Mouse (Mus musculus) lung, embryonic 16.5 days (tissue): ENCODE data around the gene Gm5728. TPM values are rescaled to one million over a fixed set of nuclear protein-coding genes. Genes with fewer than 3 reads are reported as not detected.
"Not testable (repeated sequence)": the region's sequence is repeated elsewhere in the genome, so short reads cannot be mapped to it uniquely, and the experiment has no call there.

ENCODE experiments used
- ATAC-seq: fragments of 200-750 bp; cut with Nextera tagmentation; 2 replicates; pipeline ENCODE4 v1.8.0; 2017; ENCODE audit warnings: low read depth, mild to moderate bottlenecking, moderate library complexity
- H3K27ac ChIP-seq: fragments of 300-500 bp; sonication (generic); 2 replicates; pipeline ENCODE4 v1.5.1; 2014; ENCODE audit warnings: mild to moderate bottlenecking, control low read depth, low read length
- H3K27me3 ChIP-seq: fragments of 300-500 bp; sonication (generic); 2 replicates; pipeline ENCODE4 v1.6.1; 2014; ENCODE audit warnings: low read depth, low read length, mixed read lengths; ENCODE audit not compliant: control insufficient read depth, insufficient read depth
- H3K36me3 ChIP-seq: fragments of 300-500 bp; sonication (generic); 2 replicates; pipeline ENCODE4 v1.6.1; 2014; ENCODE audit warnings: low read length; ENCODE audit not compliant: control insufficient read depth, insufficient read depth
- H3K4me1 ChIP-seq: fragments of 300-500 bp; sonication (generic); replicated peaks from 2 replicates; pipeline ENCODE4 v1.6.1; 2014; ENCODE audit warnings: low read length, mixed read lengths; ENCODE audit not compliant: control insufficient read depth, insufficient read depth
- H3K4me2 ChIP-seq: fragments of 300-500 bp; sonication (generic); 2 replicates; pipeline ENCODE4 v1.6.1; 2014; ENCODE audit warnings: low read depth, low read length, control low read depth
- H3K4me3 ChIP-seq: fragments of 300-500 bp; sonication (generic); 2 replicates; pipeline ENCODE4 v1.5.1; 2014; ENCODE audit warnings: mild to moderate bottlenecking, low read length, control low read depth
- H3K9ac ChIP-seq: fragments of 300-500 bp; sonication (generic); 2 replicates; pipeline ENCODE4 v1.6.1; 2014; ENCODE audit warnings: low read length, control low read depth
- H3K9me3 ChIP-seq: fragments of 300-500 bp; sonication (generic); 2 replicates; pipeline ENCODE4 v1.6.1; 2016; ENCODE audit warnings: low read length; ENCODE audit not compliant: control insufficient read depth
- WGBS: fragments of 180-500 bp; shearing (Covaris S2); extraction: QIAGEN DNeasy Blood & Tissue Kit; methylation state at CpG from one replicate; pipeline ENCODE4 v1.1.7; 2014; 5-methylcytosine and 5-hydroxymethylcytosine counted together
- polyA plus RNA-seq: library from polyadenylated mRNA; unstranded; fragments of >200 nt; fragmentation: Nextera tagmentation; extraction: Ambion mirVana; gene quantifications from 2 replicates; pipeline ENCODE4 v1.2.1, GENCODE M21; 2015

Gene Gm5728
- not detected in 2 replicates for polyA plus RNA-seq

DNA sequence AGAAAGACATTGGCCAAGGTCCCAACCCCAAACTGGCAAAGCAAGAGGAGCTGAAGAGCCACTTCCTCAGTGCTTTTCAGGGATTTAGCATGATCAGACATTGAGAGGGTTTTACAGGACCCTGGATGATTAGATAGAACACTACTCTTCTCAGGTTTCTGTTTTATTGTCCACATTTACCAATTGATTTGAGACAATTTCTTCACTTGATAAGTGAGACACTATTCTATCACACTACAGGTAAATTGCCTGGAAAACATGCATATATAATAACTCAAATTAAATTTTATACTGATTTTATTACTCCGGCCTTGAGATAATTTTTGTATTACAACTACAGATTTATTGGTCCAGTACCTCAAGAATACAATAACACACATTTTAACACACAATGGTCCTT lies at the start of gene Gm5728:
TSS of gene Gm5728 (minus strand) at position 101 of the 400 bp plus-strand sequence.
- not testable (repeated sequence) for H3K4me3 ChIP-seq, ATAC-seq, H3K4me1 ChIP-seq, H3K36me3 ChIP-seq, H3K9ac ChIP-seq, H3K27me3 ChIP-seq, H3K9me3 ChIP-seq, H3K4me2 ChIP-seq, H3K27ac ChIP-seq
- WGBS = no CpG with 5 or more reads among the region's 1 CpGs

DNA sequence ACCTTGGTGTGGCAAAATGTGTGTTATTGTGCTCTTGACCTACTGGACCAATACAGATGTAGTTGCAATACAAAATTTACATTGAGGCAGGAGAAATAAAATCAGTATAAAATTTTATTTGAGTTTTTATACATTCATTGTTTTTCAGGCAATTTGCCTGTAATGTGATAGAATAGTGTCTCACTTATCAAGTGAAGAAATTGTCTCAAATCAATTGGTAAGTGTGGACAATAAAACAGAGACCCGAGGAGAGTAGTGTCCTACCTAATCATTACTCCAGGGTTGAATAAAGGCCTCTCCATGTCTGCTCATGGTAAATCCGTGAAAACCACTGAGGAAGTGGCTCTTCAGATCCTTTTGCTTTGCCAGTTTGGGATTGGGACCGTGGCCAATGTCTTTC lies 42.4 kb upstream of the Gm5728 start, which contains the start of gene Vmn1r100:
TSS of gene Vmn1r100 (plus strand) at position 301 of the 400 bp plus-strand sequence.
- not testable (repeated sequence) for H3K4me1 ChIP-seq, H3K9ac ChIP-seq, H3K36me3 ChIP-seq, ATAC-seq, H3K4me2 ChIP-seq, H3K27ac ChIP-seq, H3K9me3 ChIP-seq, H3K27me3 ChIP-seq, H3K4me3 ChIP-seq
- no CpG with 5 or more reads among the region's 3 CpGs for WGBS

DNA sequence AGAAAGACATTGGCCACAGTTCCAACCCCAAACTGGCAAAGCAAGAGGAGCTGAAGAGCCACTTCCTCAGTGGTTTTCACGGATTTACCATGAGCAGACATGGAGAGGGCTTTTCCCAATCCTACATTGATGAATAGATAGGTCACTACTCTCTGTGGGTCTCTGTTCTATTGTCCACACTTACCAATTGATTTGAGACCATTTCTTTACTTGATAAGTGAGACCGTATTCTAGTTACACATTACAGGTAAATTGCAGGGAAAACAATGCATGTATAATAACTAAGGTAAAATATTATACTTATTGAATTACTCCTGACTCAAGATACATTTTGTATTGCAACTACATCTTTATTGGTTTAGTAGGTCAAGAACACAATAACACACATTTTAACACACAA lies 41.2 kb downstream of the Gm5728 start, which contains the start of gene Gm4133:
TSS of gene Gm4133 (minus strand) at position 101 of the 400 bp plus-strand sequence.
- not testable (repeated sequence) for H3K4me3 ChIP-seq, H3K27me3 ChIP-seq, H3K9ac ChIP-seq, H3K4me2 ChIP-seq, ATAC-seq, H3K4me1 ChIP-seq, H3K36me3 ChIP-seq, H3K9me3 ChIP-seq, H3K27ac ChIP-seq
- whole genome bisulfite sequencing = no CpG with 5 or more reads among the region's 2 CpGs

Other genes with a start within 250 kb of the Gm5728 start
- not detected in 2 replicates for gene Vmn1r93, start 236.3 kb downstream of the Gm5728 start, polyA plus RNA-seq
- gene Vmn1r94, start 207.0 kb downstream of the Gm5728 start, polyA plus RNA-seq = not detected in 2 replicates
- gene Vmn1r95, start 181.7 kb downstream of the Gm5728 start, polyA plus RNA-seq = not detected in 2 replicates
- not detected in 2 replicates for gene Gm6164, start 169.8 kb downstream of the Gm5728 start, polyA plus RNA-seq
- gene Gm4498, start 141.6 kb downstream of the Gm5728 start, polyA plus RNA-seq = not detected in 2 replicates
- not detected in 2 replicates for gene Gm5890, start 112.6 kb downstream of the Gm5728 start, polyA plus RNA-seq
- not detected in 2 replicates for gene Gm4133, start 41.3 kb downstream of the Gm5728 start, polyA plus RNA-seq
- gene Vmn1r100, start 42.5 kb upstream of the Gm5728 start, polyA plus RNA-seq = not detected in 2 replicates
- not detected in 2 replicates for gene Vmn1r101, start 67.2 kb upstream of the Gm5728 start, polyA plus RNA-seq
- gene Gm10670, start 99.5 kb upstream of the Gm5728 start, polyA plus RNA-seq = not detected in 2 replicates
- not detected in 2 replicates for gene Vmn1r103, start 135.1 kb upstream of the Gm5728 start, polyA plus RNA-seq
- not detected in 2 replicates for gene Vmn1r104, start 158.4 kb upstream of the Gm5728 start, polyA plus RNA-seq
- gene Gm5726, start 170.3 kb upstream of the Gm5728 start, polyA plus RNA-seq = not detected in 2 replicates
- not detected in 2 replicates for gene Gm4141, start 200.8 kb upstream of the Gm5728 start, polyA plus RNA-seq
- not detected in 2 replicates for gene Gm4513, start 223.6 kb upstream of the Gm5728 start, polyA plus RNA-seq